Mouse (Mus musculus): ENCODE measurements around the gene Slc43a2. TPM values are rescaled to one million over a fixed set of nuclear protein-coding genes. Genes with fewer than 3 reads are reported as not detected.

The Slc43a2 gene
- polyA plus RNA-seq, 1 experiment from 2014 or later = 3.2 TPM

DNA sequence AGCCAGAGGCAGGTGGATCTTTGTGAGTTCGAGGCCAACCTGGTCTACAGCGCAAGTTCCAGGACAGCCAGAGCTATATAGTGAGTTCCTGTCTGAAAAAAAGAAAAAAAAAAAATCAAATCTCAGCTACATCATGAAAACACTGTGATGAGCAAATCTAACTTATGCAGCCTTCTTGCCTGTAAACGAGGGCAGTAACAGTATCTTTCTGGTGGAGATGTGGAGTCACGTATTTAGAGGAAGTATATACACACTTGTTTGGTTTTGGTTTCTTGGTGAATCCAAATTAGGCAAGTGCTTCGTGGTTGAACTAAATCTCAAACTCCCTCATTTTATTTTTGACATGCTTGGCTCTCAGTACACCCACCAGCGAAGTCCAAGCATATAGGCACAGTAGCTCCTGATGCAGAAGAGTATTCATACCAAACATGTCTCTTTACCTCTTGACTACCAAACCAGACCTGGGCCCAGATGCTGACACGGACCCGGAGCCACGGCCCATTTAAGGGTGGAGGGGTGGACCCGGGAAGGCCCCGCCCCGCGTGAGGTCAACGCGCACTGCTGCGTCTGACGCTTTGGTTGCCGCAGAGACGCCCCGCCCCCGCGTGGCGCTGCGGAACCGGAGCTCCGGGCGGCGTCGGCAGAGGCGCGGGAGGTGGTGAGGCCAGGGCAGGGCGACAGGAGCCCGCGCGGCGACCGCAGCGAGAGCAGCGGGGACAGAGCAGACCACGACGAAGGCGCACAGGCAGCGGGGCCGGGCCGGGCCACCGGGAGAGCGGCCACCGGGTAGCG lies 56.2 kb downstream of the Slc43a2 start, which contains the start of gene Pitpna:
Pitpna (plus strand) TSS at position 605 of the 792 bp plus-strand sequence.
- peak within 1 kb of the TSS; percentile 92 for H3K4me3 ChIP-seq (ENCODE audit: low read depth, low read length)
- peak; percentile 86 for ATAC-seq (replicated peaks; ENCODE audit: insufficient number of reproducible peaks, low FRiP score, low TSS enrichment, low read depth)

DNA sequence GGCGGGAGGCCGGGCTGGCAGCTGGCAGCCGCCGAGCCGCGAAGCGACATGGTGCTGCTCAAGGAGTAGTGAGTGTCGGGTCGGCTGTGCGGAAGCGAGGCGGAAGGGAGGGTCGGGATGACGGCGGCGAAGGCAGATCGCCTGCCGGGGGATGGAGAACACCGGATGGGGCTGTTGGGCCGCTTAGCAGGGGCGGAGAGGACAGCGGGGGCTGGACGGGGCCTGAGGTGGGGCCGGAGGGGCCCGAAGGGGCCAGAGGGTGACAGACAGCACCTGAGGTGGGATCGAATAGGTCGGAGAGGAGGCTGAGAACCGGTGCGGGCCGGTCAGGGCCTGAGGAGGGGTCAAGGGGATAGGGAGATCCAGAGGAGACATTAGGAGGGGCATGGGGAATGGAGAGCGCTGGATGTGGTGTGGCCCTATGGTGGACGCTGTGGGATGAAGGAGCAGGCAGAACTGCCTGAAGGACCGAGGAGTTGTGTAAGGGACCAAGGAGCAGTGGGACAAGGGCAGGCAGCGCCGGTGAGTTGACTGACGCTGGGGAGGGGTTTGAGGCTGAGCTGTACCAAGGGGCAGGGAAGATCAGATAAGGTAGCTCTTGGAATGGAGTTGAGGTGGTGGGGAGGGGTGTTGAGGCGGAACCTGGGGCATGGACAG lies 56.9 kb downstream of the Slc43a2 start:
- H3K27me3 ChIP-seq (ENCODE audit: control insufficient read depth, insufficient read depth, low read length) = no peaks in the 10 kb centered on the region
- H3K27ac ChIP-seq (replicated peaks; ENCODE audit: low read depth, low read length) = peak overlapping the region; percentile 77
- WGBS = under 1% methylated on average over 37 of the region's 37 CpGs
- peak overlapping the region; percentile 86 for H3K9ac ChIP-seq (replicated peaks; ENCODE audit: low read length)
- H3K9me3 ChIP-seq (replicated peaks; ENCODE audit: control insufficient read depth, low read length) = no peaks in the 10 kb centered on the region
- DNase-seq (ENCODE audit: low spot score) = peak; percentile 46
- peak; percentile 82 for ATAC-seq (replicated peaks; ENCODE audit: insufficient number of reproducible peaks, low FRiP score, low TSS enrichment, low read depth)
- H3K4me2 ChIP-seq (ENCODE audit: low read depth, low read length) = peak overlapping the region; percentile 95
- H3K4me1 ChIP-seq (ENCODE audit: control insufficient read depth, insufficient read depth, low read length) = peaks cover 3% of the 10 kb centered on the region; the same call in 1 of the 2 replicates
- peak overlapping the region; percentile 92 for H3K4me3 ChIP-seq (ENCODE audit: low read depth, low read length)
- no peaks in the 10 kb centered on the region for H3K36me3 ChIP-seq (replicated peaks; ENCODE audit: control insufficient read depth, insufficient read depth, low read depth, low read length)

More for the DNA sequence above, 56.2 kb downstream of the Slc43a2 start, which contains the start of gene Pitpna:
- Histone ChIP-seq H3K4me1 (ENCODE audit: control insufficient read depth, insufficient read depth, low read length) (peaks cover 3% of the 10 kb centered on the region; the same call in 1 of the 2 replicates), H3K27ac (replicated peaks; ENCODE audit: low read depth, low read length) (peak within 1 kb of the TSS; percentile 77), H3K4me2 (ENCODE audit: low read depth, low read length) (peak within 1 kb of the TSS; percentile 95), H3K36me3 (replicated peaks; ENCODE audit: control insufficient read depth, insufficient read depth, low read depth, low read length) (no peaks in the 10 kb centered on the region), H3K27me3 (ENCODE audit: control insufficient read depth, insufficient read depth, low read length) (no peaks in the 10 kb centered on the region), H3K9ac (replicated peaks; ENCODE audit: low read length) (peak within 1 kb of the TSS; percentile 86), H3K9me3 (replicated peaks; ENCODE audit: control insufficient read depth, low read length) (no peaks in the 10 kb centered on the region)
- WGBS = 5% methylated on average over 48 of the region's 49 CpGs
- peak; percentile 97 for DNase-seq (ENCODE audit: low spot score)

GRCm38 (mm10) chr11:75592612-75593011 lies 61.1 kb downstream of the Slc43a2 start:
- 92% methylated on average over 5 of the region's 5 CpGs for WGBS
- Histone ChIP-seq H3K9ac (replicated peaks; ENCODE audit: low read length) (no peak overlapping the region), H3K4me1 (ENCODE audit: control insufficient read depth, insufficient read depth, low read length) (peaks cover 3% of the 10 kb centered on the region; the same call in 1 of the 2 replicates), H3K4me3 (ENCODE audit: low read depth, low read length) (no peak overlapping the region), H3K4me2 (ENCODE audit: low read depth, low read length) (no peak overlapping the region), H3K27ac (replicated peaks; ENCODE audit: low read depth, low read length) (no peak overlapping the region), H3K9me3 (replicated peaks; ENCODE audit: control insufficient read depth, low read length) (no peaks in the 10 kb centered on the region), H3K27me3 (ENCODE audit: control insufficient read depth, insufficient read depth, low read length) (no peaks in the 10 kb centered on the region), H3K36me3 (replicated peaks; ENCODE audit: control insufficient read depth, insufficient read depth, low read depth, low read length) (no peaks in the 10 kb centered on the region)
- no peak for ATAC-seq (replicated peaks; ENCODE audit: insufficient number of reproducible peaks, low FRiP score, low TSS enrichment, low read depth)
- no peak for DNase-seq (ENCODE audit: low spot score)

- H3K4me3 ChIP-seq (ENCODE audit: low read depth, low read length) = no peak overlapping the region
- ATAC-seq (replicated peaks; ENCODE audit: insufficient number of reproducible peaks, low FRiP score, low TSS enrichment, low read depth) = no peak
- H3K27ac ChIP-seq (replicated peaks; ENCODE audit: low read depth, low read length) = no peak overlapping the region
- no peaks in the 10 kb centered on the region for H3K9me3 ChIP-seq (replicated peaks; ENCODE audit: control insufficient read depth, low read length)
- 85% methylated on average over 9 of the region's 9 CpGs for WGBS
- H3K36me3 ChIP-seq (replicated peaks; ENCODE audit: control insufficient read depth, insufficient read depth, low read depth, low read length) = 0 out of 2 replicates have a peak, but pooled peaks cover 3% of the 10 kb centered on the region
- no peaks in the 10 kb centered on the region for H3K27me3 ChIP-seq (ENCODE audit: control insufficient read depth, insufficient read depth, low read length)
- no peak for DNase-seq (ENCODE audit: low spot score)
- no peak overlapping the region for H3K9ac ChIP-seq (replicated peaks; ENCODE audit: low read length)
- no peaks in the 10 kb centered on the region for H3K4me1 ChIP-seq (ENCODE audit: control insufficient read depth, insufficient read depth, low read length)
- H3K4me2 ChIP-seq (ENCODE audit: low read depth, low read length) = no peak overlapping the region
Measured at GRCm38 (mm10) chr11:75594431-75594830, 62.9 kb downstream of the Slc43a2 start.

- 74% methylated on average over 2 of the region's 2 CpGs for WGBS
- Histone ChIP-seq H3K36me3 (replicated peaks; ENCODE audit: control insufficient read depth, insufficient read depth, low read depth, low read length) (0 out of 2 replicates have a peak, but pooled peaks cover 3% of the 10 kb centered on the region), H3K27me3 (ENCODE audit: control insufficient read depth, insufficient read depth, low read length) (no peaks in the 10 kb centered on the region), H3K9me3 (replicated peaks; ENCODE audit: control insufficient read depth, low read length) (no peaks in the 10 kb centered on the region), H3K4me1 (ENCODE audit: control insufficient read depth, insufficient read depth, low read length) (no peaks in the 10 kb centered on the region), H3K4me2 (ENCODE audit: low read depth, low read length) (no peak overlapping the region), H3K27ac (replicated peaks; ENCODE audit: low read depth, low read length) (no peak overlapping the region), H3K4me3 (ENCODE audit: low read depth, low read length) (no peak overlapping the region), H3K9ac (replicated peaks; ENCODE audit: low read length) (no peak overlapping the region)
- DNase-seq (ENCODE audit: low spot score) (no peak), ATAC-seq (replicated peaks; ENCODE audit: insufficient number of reproducible peaks, low FRiP score, low TSS enrichment, low read depth) (no peak)
Measured at GRCm38 (mm10) chr11:75595404-75595803, 63.9 kb downstream of the Slc43a2 start.

DNA sequence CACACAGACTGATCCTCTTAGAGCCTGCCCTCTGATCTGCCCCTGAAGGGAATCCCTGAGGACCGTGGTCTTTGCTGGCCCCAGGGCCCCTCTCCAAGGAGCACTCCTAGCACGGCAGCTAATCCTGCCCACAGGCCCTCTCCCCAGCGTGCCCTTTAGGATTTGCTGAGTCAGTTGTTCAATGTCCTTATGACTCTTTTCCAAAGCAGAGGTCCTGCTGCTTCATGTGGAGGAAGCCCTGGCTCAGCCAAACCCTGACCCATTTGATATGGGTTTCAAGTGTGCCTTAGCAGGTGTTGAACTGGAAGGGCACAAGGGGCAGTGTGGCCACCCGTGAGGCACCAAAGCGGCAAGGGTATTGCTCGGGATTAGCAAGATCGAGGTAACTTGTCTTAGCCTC lies 64.3 kb downstream of the Slc43a2 start:
- H3K4me3 ChIP-seq (ENCODE audit: low read depth, low read length) = no peak overlapping the region
- no peak for DNase-seq (ENCODE audit: low spot score)
- peaks cover 3% of the 10 kb centered on the region; the same call in 1 of the 2 replicates for H3K36me3 ChIP-seq (replicated peaks; ENCODE audit: control insufficient read depth, insufficient read depth, low read depth, low read length)
- 67% methylated on average over 7 of the region's 7 CpGs for WGBS
- no peak overlapping the region for H3K27ac ChIP-seq (replicated peaks; ENCODE audit: low read depth, low read length)
- no peak for ATAC-seq (replicated peaks; ENCODE audit: insufficient number of reproducible peaks, low FRiP score, low TSS enrichment, low read depth)
- H3K4me2 ChIP-seq (ENCODE audit: low read depth, low read length) = no peak overlapping the region
- H3K27me3 ChIP-seq (ENCODE audit: control insufficient read depth, insufficient read depth, low read length) = no peaks in the 10 kb centered on the region
- no peak overlapping the region for H3K9ac ChIP-seq (replicated peaks; ENCODE audit: low read length)
- no peaks in the 10 kb centered on the region for H3K9me3 ChIP-seq (replicated peaks; ENCODE audit: control insufficient read depth, low read length)
- no peaks in the 10 kb centered on the region for H3K4me1 ChIP-seq (ENCODE audit: control insufficient read depth, insufficient read depth, low read length)

GRCm38 (mm10) chr11:75596726-75597255 lies 65.3 kb downstream of the Slc43a2 start:
- no peak for ATAC-seq (replicated peaks; ENCODE audit: insufficient number of reproducible peaks, low FRiP score, low TSS enrichment, low read depth)
- WGBS = 88% methylated on average over 3 of the region's 3 CpGs

More at GRCm38 (mm10) chr11:75596726-75597255, 65.3 kb downstream of the Slc43a2 start:
- Histone ChIP-seq H3K4me2 (ENCODE audit: low read depth, low read length) (no peak overlapping the region), H3K9me3 (replicated peaks; ENCODE audit: control insufficient read depth, low read length) (no peaks in the 10 kb centered on the region), H3K36me3 (replicated peaks; ENCODE audit: control insufficient read depth, insufficient read depth, low read depth, low read length) (peaks cover 3% of the 10 kb centered on the region), H3K27ac (replicated peaks; ENCODE audit: low read depth, low read length) (no peak overlapping the region), H3K4me1 (ENCODE audit: control insufficient read depth, insufficient read depth, low read length) (no peaks in the 10 kb centered on the region), H3K9ac (replicated peaks; ENCODE audit: low read length) (no peak overlapping the region), H3K27me3 (ENCODE audit: control insufficient read depth, insufficient read depth, low read length) (no peaks in the 10 kb centered on the region), H3K4me3 (ENCODE audit: low read depth, low read length) (no peak overlapping the region)
- DNase-seq (ENCODE audit: low spot score) = no peak
